Mouse (Mus musculus): ENCODE data around the gene Nsf.
"Not testable (repeated sequence)": the region's sequence is repeated elsewhere in the genome, so short reads cannot be mapped to it uniquely, and the experiment has no call there.

Nsf gene

DNA sequence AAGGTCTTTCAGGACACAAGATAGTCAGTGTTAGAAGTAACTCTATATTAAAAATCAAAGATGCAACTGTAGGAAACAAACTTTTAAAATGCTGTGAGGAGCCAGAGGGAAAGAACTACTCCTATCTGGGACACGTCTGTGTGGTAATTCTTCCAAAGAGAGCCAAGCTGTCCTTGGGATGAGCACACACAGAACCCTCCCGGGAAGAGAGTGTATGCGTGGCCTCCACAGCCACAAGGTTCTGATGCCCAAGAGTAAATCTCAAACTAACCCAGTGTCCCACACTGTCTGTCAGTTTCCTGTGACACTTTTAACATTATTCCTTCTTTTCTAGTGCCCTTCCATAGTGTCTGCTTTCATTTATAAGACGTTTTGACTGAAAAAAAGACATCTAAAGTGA is 57.8 kb downstream of the Nsf start:
- no peak for DNase-seq (ENCODE audit: low read depth, low spot score)

GRCm38 (mm10) chr11:103892831-103893230 is 61.0 kb downstream of the Nsf start:
- DNase-seq (ENCODE audit: low read depth, low spot score), result no peak

DNA sequence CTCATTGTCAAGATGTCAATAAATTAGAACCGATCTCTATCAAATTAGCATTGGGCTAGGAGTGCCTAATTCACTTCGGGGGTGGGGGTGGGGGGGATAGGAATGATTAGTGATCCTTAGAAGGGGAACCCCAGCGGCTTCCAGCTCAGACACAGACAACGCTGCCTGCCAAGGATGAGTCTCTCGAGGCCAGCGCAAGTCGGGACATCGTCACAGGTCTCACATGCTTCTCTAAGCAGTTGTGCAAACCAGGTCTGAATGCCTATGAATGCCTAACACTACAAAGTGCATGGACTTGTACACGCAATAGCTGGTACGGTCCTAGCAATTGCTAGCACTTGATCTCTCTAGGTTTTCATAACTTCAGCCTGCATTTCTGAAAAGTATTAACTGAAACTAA is 62.1 kb downstream of the Nsf start:
- no peak for DNase-seq (ENCODE audit: low read depth, low spot score)

GRCm38 (mm10) chr11:103890337-103891186 is 63.3 kb downstream of the Nsf start:
- no peak for DNase-seq (ENCODE audit: low read depth, low spot score)

GRCm38 (mm10) chr11:103887724-103888410 is 66.0 kb downstream of the Nsf start:
- DNase-seq (ENCODE audit: low read depth, low spot score), result no peak

GRCm38 (mm10) chr11:103884749-103885383 is 69.0 kb downstream of the Nsf start:
- DNase-seq (ENCODE audit: low read depth, low spot score), result no peak

GRCm38 (mm10) chr11:103883793-103884192 is 70.1 kb downstream of the Nsf start:
- no peak for DNase-seq (ENCODE audit: low read depth, low spot score)

DNA sequence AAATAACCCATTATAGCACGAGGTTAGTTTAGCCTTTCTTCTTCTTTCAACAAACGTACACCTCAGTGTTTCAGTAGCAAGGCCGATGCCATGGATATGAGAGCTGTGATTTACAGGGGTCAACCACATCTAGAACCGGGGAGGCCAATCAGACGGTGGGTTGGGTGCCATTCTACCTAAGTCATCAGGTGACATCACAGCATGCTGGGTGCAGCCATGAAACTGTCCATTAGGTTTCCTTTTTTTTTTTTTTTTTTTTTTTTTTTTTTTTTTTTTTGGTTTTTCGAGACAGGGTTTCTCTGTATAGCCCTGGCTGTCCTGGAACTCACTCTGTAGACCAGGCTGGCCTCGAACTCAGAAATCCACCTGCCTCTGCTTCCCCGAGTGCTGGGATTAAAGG is 74.4 kb downstream of the Nsf start:
- not testable (repeated sequence) for DNase-seq (ENCODE audit: low read depth, low spot score)

DNA sequence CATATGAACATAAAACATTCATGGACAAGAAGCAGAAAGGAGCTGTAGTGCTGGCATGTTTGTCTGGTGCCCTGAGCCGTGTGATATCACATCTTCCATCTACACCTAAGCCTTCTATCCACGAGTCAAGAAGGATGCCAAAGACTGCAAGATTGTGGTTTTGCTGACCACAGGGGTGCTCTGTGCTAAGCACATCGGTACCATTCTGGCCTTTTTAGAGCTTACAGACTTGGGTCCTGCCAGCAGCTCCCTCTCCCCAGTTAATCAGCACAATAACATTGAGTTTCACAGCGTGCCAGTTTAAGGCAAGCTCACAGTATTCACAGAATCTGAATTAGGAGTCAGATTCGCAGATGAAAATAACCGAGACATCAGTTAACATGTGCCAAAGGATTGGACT is 75.4 kb downstream of the Nsf start:
- no peak for DNase-seq (ENCODE audit: low read depth, low spot score)

DNA sequence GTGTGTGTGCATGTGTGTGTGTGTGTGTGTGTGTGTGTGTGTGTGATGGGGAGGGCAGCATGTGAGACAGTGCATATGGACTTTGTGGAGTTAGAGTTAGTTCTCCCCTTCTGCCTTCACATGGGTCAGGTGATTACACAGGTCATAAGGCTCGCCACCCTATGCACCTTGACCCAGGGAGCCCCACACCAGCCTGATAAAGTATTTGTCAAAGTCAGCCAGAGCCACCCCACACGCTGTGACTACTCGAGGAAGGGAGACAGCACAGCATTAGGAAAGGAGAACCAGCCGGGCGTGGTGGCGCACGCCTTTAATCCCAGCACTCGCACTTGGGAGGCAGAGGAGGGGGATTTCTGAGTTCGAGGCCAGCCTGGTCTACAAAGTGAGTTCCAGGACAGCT is 83.5 kb downstream of the Nsf start:
- DNase-seq (ENCODE audit: low read depth, low spot score), result no peak

GRCm38 (mm10) chr11:103867702-103868101 is 86.2 kb downstream of the Nsf start:
- DNase-seq (ENCODE audit: low read depth, low spot score), result no peak

DNA sequence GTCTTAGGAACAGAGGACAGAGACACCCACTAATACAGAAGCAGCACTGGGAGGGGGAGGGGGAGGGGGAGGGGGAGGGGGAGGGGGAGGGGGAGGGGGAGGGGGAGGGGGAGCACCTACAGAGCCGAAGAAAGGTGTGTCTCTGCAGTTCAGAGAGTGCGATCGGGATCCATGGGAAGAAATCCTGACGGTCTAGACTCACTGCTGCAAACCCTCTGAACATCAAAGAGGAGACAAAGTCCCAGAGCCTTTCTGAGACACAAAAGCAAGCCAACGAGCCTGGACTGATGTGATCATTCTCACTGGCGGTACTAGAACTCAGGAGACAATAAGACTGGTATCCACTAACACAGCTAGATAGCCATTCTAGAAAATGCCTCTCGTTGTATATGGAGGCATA is 88.5 kb downstream of the Nsf start:
- no peak for DNase-seq (ENCODE audit: low read depth, low spot score)

DNA sequence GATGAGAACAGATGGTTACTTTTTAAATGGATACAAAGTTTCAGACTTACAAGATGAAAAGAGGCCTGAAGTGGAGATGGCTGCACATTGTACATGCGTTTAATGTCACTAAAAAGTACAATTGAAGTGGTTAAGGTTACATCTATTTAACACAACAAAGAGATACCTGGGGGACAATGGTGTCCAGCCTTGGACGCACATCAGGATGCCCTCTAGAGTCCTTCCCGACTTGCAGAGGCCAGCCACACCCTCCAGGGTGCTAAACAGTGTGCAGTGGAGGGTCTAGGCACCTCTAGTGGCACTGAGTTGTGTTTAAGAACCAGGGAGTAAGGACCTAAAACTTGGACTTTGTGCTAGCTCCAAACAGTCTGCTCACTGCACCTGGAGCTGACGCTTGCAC is 89.4 kb downstream of the Nsf start:
- DNase-seq (ENCODE audit: low read depth, low spot score), result no peak

- DNase-seq (ENCODE audit: low read depth, low spot score), result no peak
Observed at GRCm38 (mm10) chr11:103862951-103863350, 90.9 kb downstream of the Nsf start.

GRCm38 (mm10) chr11:103859933-103860610 is 93.8 kb downstream of the Nsf start:
- DNase-seq (ENCODE audit: low read depth, low spot score), result no peak

DNA sequence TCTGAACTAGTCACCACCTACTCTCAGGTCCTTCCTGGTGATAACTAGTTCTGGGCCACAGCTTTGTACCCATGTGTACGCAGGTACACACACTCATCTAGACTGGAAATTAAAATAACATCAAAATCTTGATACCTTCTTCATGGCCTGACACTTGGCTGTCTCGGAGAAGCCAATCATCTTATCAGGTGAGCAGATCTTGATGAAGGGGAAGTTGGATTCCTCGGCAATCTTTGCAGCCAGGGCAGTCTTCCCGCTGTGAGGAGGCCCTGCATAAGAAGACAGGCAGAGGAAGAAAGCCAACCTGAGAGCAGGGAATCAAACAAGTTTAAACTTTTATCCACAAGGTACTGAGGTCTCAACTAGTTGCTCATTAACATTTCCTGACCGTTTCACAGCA is 95.1 kb downstream of the Nsf start:
- DNase-seq (ENCODE audit: low read depth, low spot score), result no peak

- DNase-seq (ENCODE audit: low read depth, low spot score), result no peak
Observed at GRCm38 (mm10) chr11:103856641-103857040, 97.2 kb downstream of the Nsf start.

- DNase-seq (ENCODE audit: low read depth, low spot score), result peak; percentile 38
Observed at GRCm38 (mm10) chr11:103854294-103854693, 99.6 kb downstream of the Nsf start.

DNA sequence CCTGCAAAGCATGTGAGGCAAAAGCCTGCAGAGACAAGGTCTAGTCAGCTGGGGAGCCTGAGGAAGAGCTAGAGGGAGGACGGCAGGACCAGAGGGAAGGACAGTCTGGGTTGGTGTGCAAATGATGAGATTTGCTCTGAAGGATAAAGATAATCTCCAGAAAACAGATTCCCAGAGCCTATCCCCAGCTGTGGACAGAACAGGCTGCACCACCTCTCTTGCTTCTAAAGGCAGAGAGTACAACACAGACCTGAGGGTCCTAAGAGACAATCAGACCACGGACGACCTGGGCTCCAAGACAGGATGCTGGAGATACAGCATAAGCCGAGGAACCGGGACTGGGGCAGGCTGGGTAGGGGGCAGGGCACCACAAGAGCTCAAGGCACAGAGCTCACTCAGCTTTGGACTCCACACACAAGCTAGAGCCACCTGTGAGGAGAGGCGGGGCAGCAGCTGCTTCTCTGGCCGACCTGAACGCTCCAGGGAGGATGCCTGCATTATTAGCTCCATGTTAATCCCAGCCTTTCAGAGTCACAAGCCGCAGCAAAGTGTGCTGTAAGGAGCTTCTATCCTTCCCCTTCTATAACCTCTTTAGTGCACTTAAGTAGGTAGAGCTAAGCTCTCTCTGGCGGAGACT is 100.5 kb downstream of the Nsf start:
- peak; percentile 46 for DNase-seq (ENCODE audit: low read depth, low spot score)

DNA sequence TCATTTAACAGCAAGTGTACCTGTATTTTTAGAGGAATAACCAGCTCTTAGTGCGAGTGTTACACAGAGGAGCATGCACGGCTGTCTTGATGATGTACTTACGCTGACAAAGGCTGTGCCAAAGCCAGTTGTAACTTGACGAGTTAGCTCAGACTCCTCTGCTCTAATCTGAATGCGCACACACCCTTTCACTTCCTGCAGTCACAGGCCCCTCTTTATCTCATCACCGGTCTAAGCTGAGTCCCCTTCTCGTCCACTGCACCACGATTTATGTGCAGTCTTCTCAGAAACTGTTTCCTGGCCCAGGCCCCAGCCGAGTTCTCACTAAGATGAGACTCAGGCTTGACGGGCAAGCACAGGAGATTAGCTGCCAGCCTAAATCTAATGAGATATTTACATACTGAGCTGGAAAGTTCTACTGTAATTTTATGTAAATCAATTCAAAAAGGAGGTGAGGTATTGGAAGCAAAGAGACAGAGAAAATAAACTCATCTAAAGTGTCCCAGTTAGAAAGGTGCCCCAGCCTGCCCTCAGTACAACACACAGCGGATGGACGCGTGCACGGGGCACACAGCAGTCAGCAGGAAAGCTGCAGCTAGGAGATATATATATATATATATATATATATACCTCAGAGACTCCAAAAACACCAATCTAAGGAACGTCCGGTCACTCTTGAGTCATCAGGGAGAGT is 101.1 kb downstream of the Nsf start:
- DNase-seq (ENCODE audit: low read depth, low spot score), result no peak

GRCm38 (mm10) chr11:103848287-103848686 is 105.6 kb downstream of the Nsf start:
- DNase-seq (ENCODE audit: low read depth, low spot score), result no peak

Measured in retina, postnatal 7 days (tissue).